Mouse (Mus musculus): Measurements from ENCODE around the gene Kcnj2. TPM values are rescaled to one million over a fixed set of nuclear protein-coding genes. Genes with fewer than 3 reads are reported as not detected.
A peak's percentile ranks its signal among the peaks of the same experiment; 100 is the strongest.

The Kcnj2 gene
- polyA plus RNA-seq (2015; fragmentation: Nextera tagmentation; extraction: Ambion mirVana) = 1.4 and 1.5 TPM in 2 replicates

DNA sequence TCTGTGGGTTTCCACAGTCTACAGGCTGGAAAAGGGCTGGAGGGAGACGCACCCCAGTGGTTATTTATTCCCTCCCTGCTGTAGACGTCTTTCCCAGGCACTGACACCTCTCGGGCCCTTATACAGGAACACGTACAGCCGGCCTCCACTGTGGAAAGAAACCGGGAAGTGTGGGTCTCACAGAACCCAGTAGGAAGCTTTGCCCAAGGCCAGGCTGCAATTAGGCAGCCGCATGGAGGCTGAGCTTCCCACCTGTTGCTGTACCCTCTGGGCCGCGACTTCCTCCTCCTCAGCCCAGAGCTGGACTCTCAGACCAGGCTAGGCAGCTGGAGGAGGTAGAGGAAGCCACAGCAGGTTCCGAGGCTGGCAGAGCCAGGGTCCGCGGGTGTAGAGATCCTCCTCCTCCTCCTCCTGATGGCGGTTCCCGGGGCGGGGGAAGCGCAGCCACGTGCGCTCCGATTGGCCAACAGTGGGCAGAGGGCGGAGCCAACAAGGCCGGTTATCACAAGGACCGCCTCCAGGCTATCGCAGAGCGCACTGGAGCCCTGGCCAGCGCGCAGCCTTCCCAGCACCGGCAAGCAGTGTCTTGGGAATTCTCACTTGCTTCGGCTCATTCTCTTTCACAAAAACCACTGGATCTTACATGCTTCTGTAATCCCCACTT is at the start of gene Kcnj2:
Gene Kcnj2, plus strand, starts transcription at position 530 of the 664 bp plus-strand sequence.
- peak within 1 kb of the TSS; percentile 66 for H3K4me3 ChIP-seq (replicated peaks)
- no peaks in the 10 kb centered on the region for H3K9me3 ChIP-seq
- H3K4me1 ChIP-seq (replicated peaks) = 0 out of 2 replicates have a peak, but pooled peaks cover 2% of the 10 kb centered on the region
- H3K9ac ChIP-seq = peak within 1 kb of the TSS; percentile 62
- H3K27ac ChIP-seq = peak within 1 kb of the TSS; percentile 81
- under 1% methylated on average over 28 of the region's 28 CpGs for WGBS
- peak within 1 kb of the TSS; percentile 93 for H3K4me2 ChIP-seq (replicated peaks)
- no peaks in the 10 kb centered on the region for H3K36me3 ChIP-seq
- peak; percentile 100 for ATAC-seq
- no peaks in the 10 kb centered on the region for H3K27me3 ChIP-seq (replicated peaks)

DNA sequence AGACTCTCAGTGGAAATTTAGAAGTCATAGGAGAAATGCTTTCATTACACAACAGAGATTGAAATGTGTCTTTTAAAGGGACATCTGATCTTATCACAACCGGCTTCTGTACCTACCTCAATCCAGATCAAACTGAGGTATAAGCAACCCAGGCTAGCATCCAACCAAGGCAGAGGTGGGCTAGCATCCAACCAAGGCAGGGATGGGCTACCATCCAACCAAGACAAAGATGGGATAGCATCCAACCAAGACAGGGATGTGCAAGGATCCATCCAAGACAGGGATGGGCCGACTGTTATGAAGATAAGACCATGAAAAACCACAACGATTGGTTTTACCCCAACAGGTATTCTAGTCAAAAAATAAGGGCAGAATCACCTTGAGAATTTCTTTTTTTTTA is 49.8 kb upstream of the Kcnj2 start:
- H3K4me3 ChIP-seq (replicated peaks) = no peak overlapping the region
- H3K4me1 ChIP-seq (replicated peaks) = no peaks in the 10 kb centered on the region
- no peaks in the 10 kb centered on the region for H3K36me3 ChIP-seq
- H3K9me3 ChIP-seq = no peaks in the 10 kb centered on the region
- H3K9ac ChIP-seq = no peak overlapping the region
- no peak overlapping the region for H3K27ac ChIP-seq
- no peak for ATAC-seq
- H3K4me2 ChIP-seq (replicated peaks) = no peak overlapping the region
- WGBS = 94% methylated on average over 3 of the region's 3 CpGs
- H3K27me3 ChIP-seq (replicated peaks) = no peaks in the 10 kb centered on the region

DNA sequence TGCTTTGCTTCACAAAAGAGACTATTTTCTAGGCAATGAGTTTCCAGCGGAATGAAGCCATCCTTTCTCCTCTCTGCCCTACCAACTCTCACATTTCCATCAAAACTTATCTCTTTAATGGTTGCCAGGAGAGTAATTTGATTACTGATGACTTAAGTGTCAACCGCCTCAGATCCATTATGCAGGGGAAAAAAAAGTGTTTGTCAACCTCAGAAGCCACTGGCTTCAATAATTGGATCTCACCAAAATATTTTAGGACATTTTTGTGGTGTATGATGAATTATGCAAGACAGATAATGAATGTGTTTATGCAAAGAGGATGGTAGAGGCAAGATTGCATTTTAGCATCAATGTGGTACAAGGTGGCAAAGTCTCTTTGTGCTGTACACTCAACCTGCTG is 45.8 kb upstream of the Kcnj2 start:
- no peak for ATAC-seq
- Histone ChIP-seq H3K27ac (no peak overlapping the region), H3K4me1 (replicated peaks) (no peaks in the 10 kb centered on the region), H3K9me3 (no peaks in the 10 kb centered on the region), H3K36me3 (no peaks in the 10 kb centered on the region), H3K27me3 (replicated peaks) (no peaks in the 10 kb centered on the region), H3K4me2 (replicated peaks) (no peak overlapping the region), H3K9ac (no peak overlapping the region), H3K4me3 (replicated peaks) (no peak overlapping the region)
- WGBS = 63% methylated on average over 2 of the region's 2 CpGs

DNA sequence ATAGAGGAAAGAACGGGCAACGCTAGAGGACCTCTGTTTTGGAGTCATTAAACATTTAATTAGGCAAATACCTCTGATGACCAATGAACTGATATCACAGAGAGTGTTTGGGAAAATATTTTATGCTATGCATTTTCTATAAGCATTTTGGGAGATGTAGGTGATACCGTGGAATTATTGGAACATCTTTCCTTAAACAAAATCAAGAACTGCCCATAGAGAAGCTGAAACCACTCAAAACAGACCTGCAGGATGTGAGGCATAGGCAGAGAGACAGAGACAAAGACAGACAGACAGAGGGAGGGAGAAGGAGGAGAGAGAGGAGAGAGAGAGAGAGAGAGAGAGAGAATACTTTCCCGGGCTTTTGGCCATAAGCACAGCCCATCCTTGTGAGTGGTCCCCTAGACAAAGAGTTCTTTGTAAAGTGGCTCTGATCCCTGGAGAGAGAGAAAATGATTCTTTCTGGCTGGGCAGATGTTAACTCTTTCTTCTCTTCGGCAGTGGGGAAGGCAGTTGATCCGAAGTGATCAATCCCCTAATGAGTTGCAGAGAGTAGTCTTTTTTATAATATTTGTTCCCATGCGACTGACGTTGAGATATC is 43.2 kb upstream of the Kcnj2 start:
- Histone ChIP-seq H3K4me3 (replicated peaks) (no peak overlapping the region), H3K36me3 (no peaks in the 10 kb centered on the region), H3K4me1 (replicated peaks) (no peaks in the 10 kb centered on the region), H3K9me3 (no peaks in the 10 kb centered on the region), H3K27ac (no peak overlapping the region), H3K4me2 (replicated peaks) (no peak overlapping the region), H3K9ac (no peak overlapping the region), H3K27me3 (replicated peaks) (no peaks in the 10 kb centered on the region)
- no peak for ATAC-seq
- WGBS = 69% methylated on average over 8 of the region's 8 CpGs

DNA sequence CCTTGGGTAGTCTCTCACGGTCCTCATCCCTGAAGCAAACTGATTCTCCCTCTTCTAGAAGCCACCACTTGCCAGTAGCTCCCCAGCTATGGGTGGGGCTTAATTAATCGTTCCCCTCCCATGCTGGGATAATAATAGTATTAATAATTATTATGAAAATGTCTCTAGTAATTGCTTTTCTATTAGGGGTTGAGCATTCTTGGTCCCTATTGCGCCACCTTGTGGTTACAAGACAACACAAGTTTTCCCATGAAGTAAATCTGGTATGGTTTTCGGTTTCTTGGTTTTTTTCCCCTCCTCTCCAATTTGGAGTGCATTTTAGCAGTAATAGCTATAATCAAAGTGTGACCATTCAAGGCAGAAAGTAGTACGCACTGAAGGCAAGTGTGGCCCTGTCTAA is 23.8 kb upstream of the Kcnj2 start:
- Histone ChIP-seq H3K36me3 (no peaks in the 10 kb centered on the region), H3K27me3 (replicated peaks) (no peaks in the 10 kb centered on the region), H3K4me1 (replicated peaks) (no peaks in the 10 kb centered on the region), H3K4me3 (replicated peaks) (no peak overlapping the region), H3K4me2 (replicated peaks) (no peak overlapping the region), H3K27ac (no peak overlapping the region), H3K9ac (no peak overlapping the region), H3K9me3 (no peaks in the 10 kb centered on the region)
- no peak for ATAC-seq
- WGBS = 50% methylated on average over 5 of the region's 5 CpGs

DNA sequence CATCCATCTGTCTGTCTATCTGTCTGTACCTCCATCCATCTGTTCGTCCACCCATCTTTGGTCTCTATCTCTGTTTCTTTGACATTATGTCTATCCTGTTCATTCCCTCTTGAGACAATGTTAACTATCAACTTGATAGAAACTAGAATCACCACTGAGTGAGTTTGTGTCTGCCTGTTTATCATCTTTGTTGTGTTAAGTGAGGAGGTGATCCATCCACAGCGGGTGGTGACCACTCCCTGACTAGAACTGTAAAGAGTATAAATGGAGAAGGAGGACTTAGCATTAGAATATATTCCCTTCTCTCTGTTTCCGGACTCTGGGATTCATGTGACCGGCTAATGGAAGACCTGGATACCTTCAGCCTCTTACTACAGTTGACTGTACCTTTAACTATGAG is 22.7 kb upstream of the Kcnj2 start:
- 85% methylated on average over 4 of the region's 4 CpGs for WGBS
- H3K27me3 ChIP-seq (replicated peaks) = no peaks in the 10 kb centered on the region
- no peak for ATAC-seq

DNA sequence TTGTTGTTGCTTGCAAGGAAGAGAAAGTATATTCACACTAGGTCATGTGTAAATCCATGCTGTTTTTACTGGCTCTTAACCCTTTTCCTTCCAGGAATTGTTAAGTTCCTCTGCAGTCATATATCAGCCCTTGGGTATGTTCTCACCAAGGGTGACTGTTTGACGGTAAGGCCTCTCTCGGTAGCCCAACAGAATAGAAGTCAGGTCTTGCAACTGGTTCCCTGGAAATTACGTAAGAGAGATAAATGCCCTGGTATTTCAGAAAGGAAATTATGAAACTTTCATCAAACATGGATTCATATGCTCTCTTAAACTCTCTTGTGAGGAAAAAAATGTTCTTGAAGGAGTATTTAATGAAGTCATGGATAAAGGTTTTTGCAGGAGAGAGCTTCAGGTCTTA is 11.7 kb upstream of the Kcnj2 start:
- H3K9ac ChIP-seq = no peak overlapping the region
- no peak overlapping the region for H3K4me2 ChIP-seq (replicated peaks)
- H3K27me3 ChIP-seq (replicated peaks) = no peaks in the 10 kb centered on the region
- no peak overlapping the region for H3K4me3 ChIP-seq (replicated peaks)
- no peaks in the 10 kb centered on the region for H3K36me3 ChIP-seq
- no peaks in the 10 kb centered on the region for H3K9me3 ChIP-seq
- no peaks in the 10 kb centered on the region for H3K4me1 ChIP-seq (replicated peaks)
- no peak overlapping the region for H3K27ac ChIP-seq
- 76% methylated on average over 3 of the region's 3 CpGs for WGBS
- no peak for ATAC-seq

More for the DNA sequence above, 22.7 kb upstream of the Kcnj2 start:
- Histone ChIP-seq H3K4me2 (replicated peaks) (no peak overlapping the region), H3K4me3 (replicated peaks) (no peak overlapping the region), H3K9ac (no peak overlapping the region), H3K27ac (no peak overlapping the region), H3K4me1 (replicated peaks) (no peaks in the 10 kb centered on the region), H3K9me3 (no peaks in the 10 kb centered on the region), H3K36me3 (no peaks in the 10 kb centered on the region)

DNA sequence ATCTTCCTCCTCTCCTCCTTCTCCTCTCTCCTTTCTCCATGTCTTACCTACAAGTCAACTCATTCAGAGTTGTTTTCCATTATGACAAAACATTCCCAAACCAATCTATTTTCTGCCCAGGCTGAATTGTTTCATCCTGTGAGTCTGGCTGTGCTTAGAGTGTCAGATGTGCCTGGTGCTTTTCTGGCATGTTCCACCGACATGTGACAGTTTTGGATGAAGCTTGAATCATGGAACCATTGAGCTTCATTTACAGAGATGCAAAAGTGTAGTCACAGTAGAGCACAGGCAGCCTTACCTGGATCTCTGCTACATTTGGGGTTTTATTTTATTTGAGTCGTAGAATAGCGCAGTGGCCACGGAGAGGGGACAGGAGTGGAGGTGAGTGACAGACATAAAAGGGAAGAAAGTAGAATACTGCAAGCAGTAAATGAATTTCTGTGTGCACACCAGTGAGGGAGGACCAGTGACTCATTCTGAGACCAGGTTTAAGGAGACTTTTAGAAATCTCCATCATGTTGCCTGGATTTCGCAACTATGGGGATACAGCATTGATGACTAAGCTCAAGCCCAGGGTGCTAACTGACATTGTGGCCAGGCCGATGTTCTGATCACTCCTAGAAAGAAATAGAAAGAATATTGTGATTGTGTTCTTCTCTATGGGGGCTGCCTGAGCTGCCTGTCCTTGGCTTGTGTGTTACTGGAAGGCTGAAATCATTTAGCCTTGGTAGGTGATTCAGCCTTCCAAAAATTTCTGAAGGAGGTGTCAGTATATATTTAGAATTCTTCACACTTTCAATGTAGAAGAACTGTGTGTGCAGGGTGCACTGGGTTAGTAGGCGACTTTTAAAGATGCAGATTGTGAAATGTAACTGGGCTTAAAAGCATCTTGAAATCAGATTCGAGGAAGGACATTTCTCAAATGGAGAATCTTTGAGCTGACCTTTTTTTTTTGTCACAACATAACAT is 10.8 kb upstream of the Kcnj2 start:
- 89% methylated on average over 8 of the region's 8 CpGs for WGBS
- Histone ChIP-seq H3K27me3 (replicated peaks) (no peaks in the 10 kb centered on the region), H3K36me3 (no peaks in the 10 kb centered on the region), H3K4me3 (replicated peaks) (no peak overlapping the region), H3K4me2 (replicated peaks) (no peak overlapping the region), H3K9ac (no peak overlapping the region), H3K4me1 (replicated peaks) (no peaks in the 10 kb centered on the region), H3K9me3 (no peaks in the 10 kb centered on the region), H3K27ac (no peak overlapping the region)
- ATAC-seq = no peak

DNA sequence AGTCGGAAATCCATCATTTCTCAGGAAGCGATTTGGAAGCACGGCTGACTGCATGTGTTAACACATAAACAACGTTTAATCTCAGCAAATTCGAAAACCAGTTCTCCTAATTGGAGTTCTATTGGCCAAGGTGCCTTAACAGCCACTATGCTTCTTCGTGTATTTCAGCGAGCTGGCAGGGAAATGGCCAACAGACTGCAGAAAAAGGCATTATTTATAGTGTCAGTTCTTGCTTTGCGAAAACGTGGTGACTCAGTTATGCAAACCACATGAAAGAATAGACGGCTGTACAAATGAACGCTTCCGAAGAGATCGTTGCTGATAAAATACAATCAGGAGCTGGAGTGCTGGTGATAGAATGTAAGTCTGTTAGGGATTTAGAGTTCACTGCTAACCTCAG is 9.9 kb upstream of the Kcnj2 start:
- H3K4me1 ChIP-seq (replicated peaks) = no peaks in the 10 kb centered on the region
- 71% methylated on average over 13 of the region's 13 CpGs for WGBS

DNA sequence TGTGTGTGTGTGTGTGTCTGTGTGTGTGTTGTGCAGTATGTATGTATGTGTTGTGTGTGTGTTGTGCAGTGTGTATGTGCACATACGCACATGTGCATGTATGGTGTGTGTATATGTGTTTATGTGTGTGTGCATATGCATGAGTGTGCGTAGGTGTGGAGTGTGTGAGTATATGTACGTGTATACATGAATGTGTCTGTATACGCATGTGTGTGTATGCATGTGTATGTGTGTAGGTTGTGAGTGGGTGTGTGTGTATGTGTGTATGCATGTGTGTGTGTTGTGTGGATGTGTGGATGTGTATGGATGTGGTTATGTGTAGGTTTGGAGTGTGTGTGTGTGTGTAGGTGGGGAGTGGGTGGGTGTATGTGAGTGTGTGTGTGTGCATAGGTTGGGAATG is 8.5 kb upstream of the Kcnj2 start:
- H3K4me3 ChIP-seq (replicated peaks) = no peak overlapping the region
- H3K27me3 ChIP-seq (replicated peaks) = no peaks in the 10 kb centered on the region
- no peak for ATAC-seq
- no peaks in the 10 kb centered on the region for H3K36me3 ChIP-seq
- H3K4me2 ChIP-seq (replicated peaks) = no peak overlapping the region
- H3K9ac ChIP-seq = no peak overlapping the region
- no peaks in the 10 kb centered on the region for H3K9me3 ChIP-seq
- no peak overlapping the region for H3K27ac ChIP-seq
- H3K4me1 ChIP-seq (replicated peaks) = no peaks in the 10 kb centered on the region
- 98% methylated on average over 4 of the region's 4 CpGs for WGBS

More for the DNA sequence above, 9.9 kb upstream of the Kcnj2 start:
- Histone ChIP-seq H3K27me3 (replicated peaks) (no peaks in the 10 kb centered on the region), H3K4me2 (replicated peaks) (no peak overlapping the region), H3K36me3 (no peaks in the 10 kb centered on the region), H3K27ac (no peak overlapping the region), H3K9ac (no peak overlapping the region), H3K4me3 (replicated peaks) (no peak overlapping the region), H3K9me3 (no peaks in the 10 kb centered on the region)
- no peak for ATAC-seq

DNA sequence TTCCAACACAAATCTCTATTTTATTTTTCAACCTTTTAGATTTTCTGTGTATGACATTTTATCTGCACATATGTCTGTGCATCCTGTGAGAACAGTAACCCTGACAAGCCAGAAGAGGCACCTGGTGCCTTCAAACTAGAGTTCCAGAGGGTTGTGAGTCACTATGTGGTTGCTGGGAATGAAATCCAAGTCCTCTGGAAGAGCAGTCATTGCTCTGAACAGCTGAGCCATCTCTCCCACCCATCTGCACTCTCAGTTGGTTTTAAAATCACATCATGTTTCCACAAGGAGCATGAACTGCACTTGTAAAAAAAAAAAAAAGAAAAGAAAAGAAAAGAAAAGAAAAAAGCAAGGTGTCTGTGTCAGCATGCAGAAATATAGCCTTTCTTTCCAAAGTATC is 6.5 kb upstream of the Kcnj2 start:
- ATAC-seq = no peak
- no peak overlapping the region for H3K9ac ChIP-seq
- H3K27me3 ChIP-seq (replicated peaks) = no peaks in the 10 kb centered on the region
- H3K4me2 ChIP-seq (replicated peaks) = no peak overlapping the region
- no peaks in the 10 kb centered on the region for H3K4me1 ChIP-seq (replicated peaks)
- H3K36me3 ChIP-seq = no peaks in the 10 kb centered on the region
- H3K27ac ChIP-seq = no peak overlapping the region
- H3K4me3 ChIP-seq (replicated peaks) = no peak overlapping the region
- H3K9me3 ChIP-seq = no peaks in the 10 kb centered on the region

DNA sequence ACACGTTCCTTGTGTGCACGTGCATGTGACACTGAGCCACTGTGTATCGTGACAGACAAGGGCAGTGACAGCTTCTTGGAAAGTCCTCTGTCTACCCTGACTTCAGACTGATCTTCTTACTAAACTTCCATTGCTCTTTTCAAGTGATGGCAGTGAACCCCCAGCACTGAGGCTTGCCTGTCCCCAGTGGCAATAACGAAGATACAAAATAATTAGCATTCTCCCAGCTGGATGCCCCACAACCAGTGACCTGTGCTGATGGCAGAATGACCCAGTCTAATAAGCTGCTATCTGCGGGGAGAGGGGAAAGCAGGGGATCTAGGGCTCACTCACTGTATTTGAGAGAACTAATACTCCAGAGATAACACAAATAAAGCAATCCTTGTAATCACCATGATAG is 5.7 kb upstream of the Kcnj2 start:
- Histone ChIP-seq H3K9ac (no peak overlapping the region), H3K4me3 (replicated peaks) (no peak overlapping the region), H3K27ac (no peak overlapping the region), H3K4me2 (replicated peaks) (no peak overlapping the region), H3K9me3 (no peaks in the 10 kb centered on the region), H3K27me3 (replicated peaks) (no peaks in the 10 kb centered on the region), H3K36me3 (no peaks in the 10 kb centered on the region), H3K4me1 (replicated peaks) (no peaks in the 10 kb centered on the region)
- ATAC-seq = no peak
- 65% methylated on average over 5 of the region's 5 CpGs for WGBS
